Mouse (Mus musculus) liver, adult 2 months (tissue): ENCODE measurements around the gene Klhl35. TPM values are rescaled to one million over a fixed set of nuclear protein-coding genes. Genes with fewer than 3 reads are reported as not detected.
A peak's percentile ranks its signal among the peaks of the same experiment; 100 is the strongest.

Source experiments
- DNase-seq: peaks from one replicate; pipeline ENCODE4 v3.0.0-alpha.2; 2011; ENCODE audit warnings: low read depth, low spot score; ENCODE audit errors: extremely low read depth
- H3K27ac ChIP-seq: fragments of 200-500 bp; replicated peaks from 2 replicates; pipeline ENCODE4 v1.5.1; 2012; ENCODE audit warnings: low read depth, mild to moderate bottlenecking, control low read depth, inconsistent platforms, low read length; ENCODE audit not compliant: insufficient read depth
- H3K27me3 ChIP-seq: fragments of 200-500 bp; 2 replicates; pipeline ENCODE4 v1.6.1; 2012; ENCODE audit warnings: mild to moderate bottlenecking, moderate library complexity, low read length, inconsistent platforms; ENCODE audit not compliant: control insufficient read depth, insufficient read depth
- H3K36me3 ChIP-seq: fragments of 200-500 bp; 2 replicates; pipeline ENCODE4 v1.6.1; 2012; ENCODE audit warnings: low read length, inconsistent platforms; ENCODE audit not compliant: control insufficient read depth, insufficient read depth
- H3K4me1 ChIP-seq: fragments of 200-500 bp; 2 replicates; pipeline ENCODE4 v1.6.1; 2011; ENCODE audit warnings: low read length; ENCODE audit not compliant: control insufficient read depth, insufficient read depth
- H3K4me3 ChIP-seq: fragments of 200-500 bp; 2 replicates; pipeline ENCODE4 v1.5.1; 2011; ENCODE audit warnings: low read depth, mild to moderate bottlenecking, control low read depth, low read length, moderate library complexity; ENCODE audit not compliant: insufficient read depth
- H3K79me2 ChIP-seq: fragments of 200-500 bp; 2 replicates; pipeline ENCODE4 v1.6.1; 2012; ENCODE audit warnings: inconsistent platforms, mild to moderate bottlenecking, low read length, moderate library complexity; ENCODE audit not compliant: control insufficient read depth, insufficient read depth
- H3K9ac ChIP-seq: fragments of 200-500 bp; 2 replicates; pipeline ENCODE4 v1.6.1; 2012; ENCODE audit warnings: low read depth, mild to moderate bottlenecking, control low read depth, inconsistent platforms, low read length
- CTCF ChIP-seq: fragments of 200-500 bp; IDR thresholded peaks from 2 replicates; pipeline ENCODE4 v1.5.1; 2011; ENCODE audit warnings: low read depth, low read length, control low read depth
- POLR2A ChIP-seq: fragments of 200-500 bp; IDR thresholded peaks from 2 replicates; pipeline ENCODE4 v1.6.1; 2011; ENCODE audit warnings: low read length, control low read depth; ENCODE audit not compliant: insufficient read depth; ENCODE audit errors: extremely low read depth
- WGBS: fragments of 180-500 bp; shearing (Covaris S2); methylation state at CpG from one replicate; pipeline ENCODE4 v1.1.7; 2018; 5-methylcytosine and 5-hydroxymethylcytosine counted together
- polyA plus RNA-seq: library from polyadenylated mRNA; depleted of rRNA; stranded (reverse); fragments of >200 nt; gene quantifications from 2 replicates; pipeline ENCODE4 v1.2.3, GENCODE M21; 2012
- total RNA-seq: library from RNA; depleted of rRNA; stranded (reverse); fragments of >200 nt; gene quantifications from 2 replicates; pipeline ENCODE4 v1.2.3, GENCODE M21; 2014

Klhl35 gene
- total and polyA plus RNA-seq, 2 experiments: 0.11 TPM; not detected in 1

- peak overlapping the region; percentile 46; the same call in 1 of the 2 replicates for H3K27ac ChIP-seq
- H3K4me3 ChIP-seq: peak overlapping the region; percentile 63
- TF ChIP-seq CTCF (peak; percentile 25; the same call in 1 of the 2 replicates), POLR2A (no peak)
- H3K4me1 ChIP-seq: peaks cover 3% of the 10 kb centered on the region
- H3K36me3 ChIP-seq: no peaks in the 10 kb centered on the region
- H3K79me2 ChIP-seq: no peaks in the 10 kb centered on the region
- WGBS: 4% methylated on average over 144 of the region's 145 CpGs
- peaks cover 8% of the 10 kb centered on the region for H3K27me3 ChIP-seq
- no peak for DNase-seq
- peak overlapping the region; percentile 74 for H3K9ac ChIP-seq
These were observed 2.7 kb downstream of the Klhl35 start for GRCm38 (mm10) chr7:99468283-99469132.

- TF ChIP-seq CTCF: no peak
- no peak for TF ChIP-seq POLR2A
- Histone ChIP-seq H3K4me1 (peaks cover 3% of the 10 kb centered on the region), H3K9ac (no peak overlapping the region), H3K27me3 (peaks cover 8% of the 10 kb centered on the region), H3K36me3 (no peaks in the 10 kb centered on the region), H3K27ac (no peak overlapping the region), H3K79me2 (no peaks in the 10 kb centered on the region), H3K4me3 (no peak overlapping the region)
- peak; percentile 15 for DNase-seq
- WGBS: 85% methylated on average over 17 of the region's 17 CpGs
These were observed 4.0 kb downstream of the Klhl35 start for GRCm38 (mm10) chr7:99469680-99470405.

DNA sequence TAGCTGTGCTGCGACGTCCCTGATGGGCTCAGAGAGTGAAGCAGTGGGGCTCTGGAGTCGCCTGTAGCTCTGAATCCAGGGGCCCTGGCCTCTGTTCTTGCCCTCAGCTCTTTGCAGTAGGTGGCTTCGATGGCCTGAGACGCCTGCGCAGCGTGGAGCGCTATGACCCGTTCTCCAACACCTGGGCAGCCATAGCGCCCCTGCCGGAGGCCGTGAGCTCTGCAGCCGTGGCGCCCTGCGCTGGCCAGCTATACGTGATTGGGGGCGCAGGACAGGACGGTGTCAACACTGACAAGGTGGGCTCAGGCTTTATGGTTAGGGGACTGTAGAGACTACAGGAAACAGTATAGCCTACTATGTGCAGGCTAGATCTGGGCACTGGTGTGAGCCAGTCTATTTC lies 5.8 kb downstream of the Klhl35 start:
- H3K27me3 ChIP-seq: peaks cover 8% of the 10 kb centered on the region
- 80% methylated on average over 18 of the region's 18 CpGs for WGBS

GRCm38 (mm10) chr7:99473638-99474407 lies 8.0 kb downstream of the Klhl35 start:
- Histone ChIP-seq H3K36me3 (peaks cover 15% of the 10 kb centered on the region), H3K9ac (no peak overlapping the region), H3K4me1 (peaks cover 3% of the 10 kb centered on the region; the same call in 1 of the 2 replicates), H3K79me2 (no peaks in the 10 kb centered on the region), H3K4me3 (no peak overlapping the region), H3K27ac (no peak overlapping the region), H3K27me3 (peaks cover 2% of the 10 kb centered on the region; the same call in 1 of the 2 replicates)
- DNase-seq: no peak
- WGBS: 76% methylated on average over 14 of the region's 14 CpGs
- TF ChIP-seq POLR2A (no peak), CTCF (no peak)

More for the DNA sequence above, 5.8 kb downstream of the Klhl35 start:
- H3K36me3 ChIP-seq: no peaks in the 10 kb centered on the region
- no peak overlapping the region for H3K9ac ChIP-seq
- no peak overlapping the region for H3K4me3 ChIP-seq
- no peak overlapping the region for H3K27ac ChIP-seq
- DNase-seq: no peak
- no peaks in the 10 kb centered on the region for H3K79me2 ChIP-seq
- TF ChIP-seq CTCF (no peak), POLR2A (no peak)
- H3K4me1 ChIP-seq: peaks cover 3% of the 10 kb centered on the region

GRCm38 (mm10) chr7:99474836-99475561 lies 9.2 kb downstream of the Klhl35 start:
- 68% methylated on average over 12 of the region's 12 CpGs for WGBS
- Histone ChIP-seq H3K9ac (no peak overlapping the region), H3K4me3 (no peak overlapping the region), H3K27me3 (no peaks in the 10 kb centered on the region), H3K27ac (no peak overlapping the region), H3K79me2 (no peaks in the 10 kb centered on the region), H3K4me1 (no peaks in the 10 kb centered on the region), H3K36me3 (peaks cover 26% of the 10 kb centered on the region)
- no peak for TF ChIP-seq CTCF
- no peak for TF ChIP-seq POLR2A
- DNase-seq: no peak
